ENCODE assay signal across 8 mouse cellular contexts in the genomic region with DNA sequence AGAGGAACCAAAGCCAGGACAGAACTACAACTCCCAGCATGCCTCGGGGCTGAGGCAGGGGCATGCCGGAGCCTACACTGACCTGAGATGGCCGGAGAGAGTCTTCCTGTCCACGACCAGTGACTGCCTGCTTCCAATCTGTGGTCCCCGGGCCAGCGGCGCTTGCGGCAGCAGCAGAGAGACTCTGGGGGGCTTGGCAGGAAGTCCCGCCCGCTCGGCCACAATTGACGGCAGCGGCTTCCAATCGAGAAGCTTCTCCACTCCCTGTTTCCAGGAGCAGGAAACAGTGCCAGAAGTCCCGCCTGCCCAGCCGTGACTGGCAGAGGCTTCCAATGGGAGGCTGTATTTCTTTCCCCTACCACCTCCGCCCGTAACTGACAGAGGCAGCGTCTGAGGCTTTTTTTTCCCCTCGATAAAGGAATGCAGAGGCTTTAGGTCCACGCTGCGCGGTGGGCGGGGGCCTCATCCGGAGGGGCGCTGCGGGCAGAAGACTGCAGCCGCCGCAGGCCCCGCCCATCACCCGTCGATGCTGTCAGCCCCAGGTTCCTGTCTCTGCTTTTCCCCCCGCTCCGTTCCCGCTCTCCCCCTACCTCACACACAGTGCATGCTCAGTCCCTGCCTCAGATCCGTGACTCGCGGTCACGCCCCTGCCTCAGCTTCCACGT. TPM values are rescaled to one million over a fixed set of nuclear protein-coding genes. Genes with fewer than 3 reads are reported as not detected.
DNase-seq lines count a peak whose midpoint lies in the region; ATAC-seq and TF ChIP-seq lines count a peak whose summit lies in the region.

No protein-coding gene starts in this region.

- peak; percentile 70 for ATAC-seq in forebrain, embryonic 11.5 days (replicated peaks; ENCODE audit: low FRiP score)
- peak; percentile 73 for ATAC-seq in heart, embryonic 16.5 days (replicated peaks; ENCODE audit: extremely low read depth, insufficient read depth, low FRiP score)
- peak; percentile 78 for ATAC-seq in liver, embryonic 16.5 days (ENCODE audit: low read depth)
- ATAC-seq in neural tube, embryonic 13.5 days (ENCODE audit: low read depth) = peak; percentile 82

- dilution Hi-C loops in CH12.LX (cut with MboI; ENCODE audit: extremely low pct_ligation_motif_present, extremely low pct_unique_long_range_greater_than_20kb, low sequenced_read_pairs) = no loop called here

- no peak overlapping the region for H3K4me2 ChIP-seq in CH12.LX (ENCODE audit: insufficient read depth, low read depth, poor library complexity, severe bottlenecking)
- H3K4me2 ChIP-seq in forebrain, embryonic 11.5 days (ENCODE audit: low read depth, low read length, severe bottlenecking) = peak overlapping the region; percentile 51
- peak overlapping the region; percentile 86 for H3K4me2 ChIP-seq in heart, embryonic 16.5 days (ENCODE audit: low read depth, low read length)
- peak overlapping the region; percentile 88 for H3K4me2 ChIP-seq in liver, embryonic 16.5 days (ENCODE audit: low read depth, low read length)
- H3K4me2 ChIP-seq in neural tube, embryonic 13.5 days = peak overlapping the region; percentile 64

- TF ChIP-seq EP300 in CH12.LX (IDR thresholded peaks at IDR 0.05; ENCODE audit: low read length) = no peak

- H3K79me2 ChIP-seq in CH12.LX (replicated peaks; ENCODE audit: control insufficient read depth, extremely low read depth, insufficient read depth, poor library complexity, severe bottlenecking) = no peaks in the 10 kb centered on the region

- no peaks in the 10 kb centered on the region for H3K36me3 ChIP-seq in CH12.LX (replicated peaks in 1 of 2; ENCODE audit: control insufficient read depth in 1 of 2, insufficient read depth in 1 of 2, low read length in 1 of 2)
- H3K36me3 ChIP-seq in forebrain, embryonic 11.5 days (ENCODE audit: control insufficient read depth, insufficient read depth, low read length) = no peaks in the 10 kb centered on the region
- no peaks in the 10 kb centered on the region for H3K36me3 ChIP-seq in heart, embryonic 16.5 days (ENCODE audit: control insufficient read depth, insufficient read depth)
- no peaks in the 10 kb centered on the region for H3K36me3 ChIP-seq in liver, embryonic 16.5 days (ENCODE audit: control insufficient read depth, insufficient read depth)
- H3K36me3 ChIP-seq in neural tube, embryonic 13.5 days = 0 out of 2 replicates have a peak, but pooled peaks cover 1% of the 10 kb centered on the region
- H3K36me3 ChIP-seq in testis, adult 2 months (ENCODE audit: control insufficient read depth, insufficient read depth, low read length) = no peaks in the 10 kb centered on the region

- peak overlapping the region; percentile 55 to 65 (median 56) for H3K4me3 ChIP-seq in CH12.LX (replicated peaks in 1 of 3; ENCODE audit: low read depth in 2 of 3, low read length in 2 of 3, poor library complexity in 1 of 3)
- H3K4me3 ChIP-seq in forebrain, embryonic 11.5 days (ENCODE audit: low read depth, low read length) = peak overlapping the region; percentile 44
- peak overlapping the region; percentile 67 for H3K4me3 ChIP-seq in heart, embryonic 16.5 days (ENCODE audit: low read length)
- H3K4me3 ChIP-seq in liver, embryonic 16.5 days (ENCODE audit: low read depth, low read length) = peak overlapping the region; percentile 77
- peak overlapping the region; percentile 49 for H3K4me3 ChIP-seq in neural tube, embryonic 13.5 days
- peak overlapping the region; percentile 79 for H3K4me3 ChIP-seq in testis, adult 2 months (ENCODE audit: control insufficient read depth, low read depth, low read length)

- peak overlapping the region; percentile 68 for H3K9ac ChIP-seq in CH12.LX (ENCODE audit: insufficient read depth, low read depth)
- peak overlapping the region; percentile 48 for H3K9ac ChIP-seq in forebrain, embryonic 11.5 days (ENCODE audit: low read length)
- peak overlapping the region; percentile 81 for H3K9ac ChIP-seq in heart, embryonic 16.5 days (ENCODE audit: low read length)
- H3K9ac ChIP-seq in liver, embryonic 16.5 days (ENCODE audit: low read depth, low read length) = peak overlapping the region; percentile 66
- H3K9ac ChIP-seq in neural tube, embryonic 13.5 days = peak overlapping the region; percentile 72

- no peak for TF ChIP-seq CTCF in CH12.LX (conservative IDR thresholded peaks at IDR 0.05 in 1 of 2, IDR thresholded peaks at IDR 0.05 in 1 of 2; ENCODE audit: low read depth in 2 of 2, low read length in 2 of 2)
- TF ChIP-seq CTCF in testis, adult 2 months (IDR thresholded peaks at IDR 0.05; ENCODE audit: control insufficient read depth, insufficient read depth, insufficient replicate concordance, low read depth, low read length) = no peak

- H3K4me1 ChIP-seq in CH12.LX (ENCODE audit: control insufficient read depth in 1 of 2, insufficient read depth in 2 of 2) = peaks cover 19 to 26% of the 10 kb centered on the region in 2 experiments
- no peaks in the 10 kb centered on the region for H3K4me1 ChIP-seq in forebrain, embryonic 11.5 days (replicated peaks; ENCODE audit: control insufficient read depth, insufficient read depth, low read length)
- no peaks in the 10 kb centered on the region for H3K4me1 ChIP-seq in heart, embryonic 16.5 days (ENCODE audit: control insufficient read depth, insufficient read depth, low read length)
- H3K4me1 ChIP-seq in liver, embryonic 16.5 days (ENCODE audit: control insufficient read depth, low read depth, low read length) = peaks cover 9% of the 10 kb centered on the region
- H3K4me1 ChIP-seq in neural tube, embryonic 13.5 days (replicated peaks) = no peaks in the 10 kb centered on the region; the same call in 1 of the 2 replicates
- H3K4me1 ChIP-seq in testis, adult 2 months (ENCODE audit: control insufficient read depth, insufficient read depth, low read length) = peaks cover 5% of the 10 kb centered on the region

- peak; percentile 91 for DNase-seq in CH12.LX (ENCODE audit: extremely low read depth)
- DNase-seq in c-Kit-positive CD71-positive TER-119-negative erythroid progenitor cells, embryonic 14.5 days (ENCODE audit: low read depth) = peak; percentile 83
- peak; percentile 95 for DNase-seq in forebrain, embryonic 11.5 days (ENCODE audit: low spot score)
- DNase-seq in kidney, postnatal 36 days = peak; percentile 94 to 95

- no peaks in the 10 kb centered on the region for H3K27me3 ChIP-seq in CH12.LX (replicated peaks)
- no peaks in the 10 kb centered on the region for H3K27me3 ChIP-seq in forebrain, embryonic 11.5 days (ENCODE audit: control insufficient read depth, insufficient read depth, low read length)
- no peaks in the 10 kb centered on the region for H3K27me3 ChIP-seq in heart, embryonic 16.5 days (ENCODE audit: control insufficient read depth, insufficient read depth, low read length)
- H3K27me3 ChIP-seq in liver, embryonic 16.5 days (ENCODE audit: control insufficient read depth, insufficient read depth, low read depth, low read length) = no peaks in the 10 kb centered on the region
- H3K27me3 ChIP-seq in neural tube, embryonic 13.5 days = no peaks in the 10 kb centered on the region
- H3K27me3 ChIP-seq in testis, adult 2 months (ENCODE audit: control insufficient read depth, insufficient read depth, low read length) = no peaks in the 10 kb centered on the region

- WGBS in forebrain, embryonic 11.5 days = 2% methylated on average over 36 of the region's 40 CpGs
- WGBS in heart, embryonic 16.5 days = 0% methylated on average over 31 of the region's 40 CpGs
- WGBS in liver, embryonic 16.5 days (ENCODE audit: insufficient replicate concordance) = under 1% methylated on average over 39 of the region's 40 CpGs
- WGBS in neural tube, embryonic 13.5 days = under 1% methylated on average over 40 of the region's 40 CpGs

- H3K27ac ChIP-seq in CH12.LX (ENCODE audit: insufficient read depth, low read depth) = peak overlapping the region; percentile 86
- H3K27ac ChIP-seq in forebrain, embryonic 11.5 days (ENCODE audit: low read depth, low read length) = peak overlapping the region; percentile 82
- H3K27ac ChIP-seq in heart, embryonic 16.5 days (ENCODE audit: low read length) = peak overlapping the region; percentile 96
- H3K27ac ChIP-seq in liver, embryonic 16.5 days (ENCODE audit: low read length) = peak overlapping the region; percentile 94
- peak overlapping the region; percentile 95 for H3K27ac ChIP-seq in neural tube, embryonic 13.5 days (replicated peaks)
- H3K27ac ChIP-seq in testis, adult 2 months (ENCODE audit: control insufficient read depth, insufficient read depth, low read depth, low read length) = peak overlapping the region; percentile 93

- TF ChIP-seq POLR2A in CH12.LX (IDR thresholded peaks at IDR 0.05; ENCODE audit: low read depth, low read length) = peak; percentile 58
- TF ChIP-seq POLR2A in testis, adult 2 months (IDR thresholded peaks at IDR 0.05; ENCODE audit: control insufficient read depth, low read depth, low read length) = 0 out of 2 replicates have a peak, but pooled peaks have one; percentile 25

- TF ChIP-seq RAD21 in CH12.LX (IDR thresholded peaks at IDR 0.05; ENCODE audit: low read depth, low read length) = no peak

- in situ Hi-C loops in CH12.LX (cut with MboI; ENCODE audit: low pct_ligation_motif_present, low pct_unique_long_range_greater_than_20kb, low sequenced_read_pairs) = no loop called here

- no peaks in the 10 kb centered on the region for H3K9me3 ChIP-seq in CH12.LX (replicated peaks; ENCODE audit: low read length)
- H3K9me3 ChIP-seq in forebrain, embryonic 11.5 days (ENCODE audit: control insufficient read depth, low read length) = no peaks in the 10 kb centered on the region
- no peaks in the 10 kb centered on the region for H3K9me3 ChIP-seq in heart, embryonic 16.5 days (replicated peaks; ENCODE audit: control insufficient read depth, low read length)
- no peaks in the 10 kb centered on the region for H3K9me3 ChIP-seq in liver, embryonic 16.5 days (replicated peaks; ENCODE audit: control insufficient read depth, low read length)
- H3K9me3 ChIP-seq in neural tube, embryonic 13.5 days = peaks cover 3% of the 10 kb centered on the region

TF ChIP-seq in CH12.LX, 34 proteins besides CTCF, POLR2A, EP300 and RAD21 (continues in another document):
- peak; percentile 27; the same call in 1 of the 2 replicates for TF ChIP-seq ZNF384 (IDR thresholded peaks at IDR 0.05; ENCODE audit: low read depth, low read length)
- peak; percentile 84 for TF ChIP-seq HCFC1 (IDR thresholded peaks at IDR 0.05; ENCODE audit: low read depth, low read length)
- peak; percentile 47 for TF ChIP-seq CHD2 (IDR thresholded peaks at IDR 0.05; ENCODE audit: low read length)
- TF ChIP-seq KAT2A (IDR thresholded peaks at IDR 0.05; ENCODE audit: insufficient replicate concordance, low read length) = peak; percentile 50; the same call in 1 of the 2 replicates

RNA-seq across cellular contexts. Expression of gene Scaf8, which starts 30.8 kb away (rescaled TPM):
- total RNA-seq in CH12.LX (2012; rRNA removed) (23.9 and 26.2 TPM in 2 replicates), CH12.LX (2014; rRNA removed) (30.7 and 31.8 TPM in 2 replicates)
- 33.5 and 47.3 TPM in 2 replicates for polyA plus RNA-seq in CH12.LX (2012; ENCODE audit: insufficient read length, low read depth)
- polyA plus RNA-seq in forebrain, embryonic 11.5 days (2014; fragmentation: Nextera tagmentation; extraction: Ambion mirVana) = 27.7 and 29.2 TPM in 2 replicates
- 12.6 and 13.7 TPM in 2 replicates for polyA plus RNA-seq in heart, embryonic 16.5 days (2015; fragmentation: Nextera tagmentation; extraction: Ambion mirVana)
- 7.2 and 7.3 TPM in 2 replicates for polyA plus RNA-seq in liver, embryonic 16.5 days (2015; fragmentation: Nextera tagmentation; extraction: Ambion mirVana)
- polyA plus RNA-seq in neural tube, embryonic 13.5 days (2015; fragmentation: Nextera tagmentation; extraction: Ambion mirVana) = 17.2 and 20.0 TPM in 2 replicates
- 12.9 and 15.6 TPM in 2 replicates for polyA plus RNA-seq in testis, adult 2 months (2012; rRNA removed)

Comparison
In these comparisons a context has a peak if more than half of its experiments do, and no peak if none do; other contexts are left out.
1. Peak in every context shown above with its lines: DNase-seq, ATAC-seq, H3K4me3 ChIP-seq and H3K27ac ChIP-seq.